Mouse (Mus musculus): ENCODE measurements around the gene Hoxc13. TPM values are rescaled to one million over a fixed set of nuclear protein-coding genes. Genes with fewer than 3 reads are reported as not detected.
A peak's percentile ranks its signal among the peaks of the same experiment; 100 is the strongest.

The Hoxc13 gene
- polyA plus RNA-seq, 1 experiment from 2014 or later, result not detected

GRCm38 (mm10) chr15:102955007-102955382 lies 34.1 kb downstream of the Hoxc13 start:
- H3K27ac ChIP-seq, result no peak overlapping the region
- 2% methylated on average over 28 of the region's 28 CpGs for WGBS (ENCODE audit: insufficient replicate concordance)
- H3K27me3 ChIP-seq, result peaks cover 99% of the 10 kb centered on the region
- no peaks in the 10 kb centered on the region for H3K36me3 ChIP-seq
- H3K9ac ChIP-seq, result no peak overlapping the region
- H3K9me3 ChIP-seq (replicated peaks), result no peaks in the 10 kb centered on the region
- H3K4me2 ChIP-seq, result no peak overlapping the region
- DNase-seq, result no peak
- no peak overlapping the region for H3K4me3 ChIP-seq (replicated peaks)
- ATAC-seq (ENCODE audit: low read depth), result no peak
- H3K4me1 ChIP-seq (replicated peaks), result no peaks in the 10 kb centered on the region

GRCm38 (mm10) chr15:102955833-102956640 lies 35.1 kb downstream of the Hoxc13 start:
- H3K4me2 ChIP-seq, result no peak overlapping the region
- ATAC-seq (ENCODE audit: low read depth) (no peak), DNase-seq (no peak)
- no peaks in the 10 kb centered on the region for H3K9me3 ChIP-seq (replicated peaks)
- H3K27ac ChIP-seq, result no peak overlapping the region
- H3K9ac ChIP-seq, result no peak overlapping the region
- no peaks in the 10 kb centered on the region for H3K4me1 ChIP-seq (replicated peaks)
- no peak overlapping the region for H3K4me3 ChIP-seq (replicated peaks)
- peaks cover 99% of the 10 kb centered on the region for H3K27me3 ChIP-seq
- no peaks in the 10 kb centered on the region for H3K36me3 ChIP-seq
- WGBS (ENCODE audit: insufficient replicate concordance), result 2% methylated on average over 40 of the region's 40 CpGs

- 2% methylated on average over 12 of the region's 12 CpGs for WGBS (ENCODE audit: insufficient replicate concordance)
- no peaks in the 10 kb centered on the region for H3K36me3 ChIP-seq
- H3K4me3 ChIP-seq (replicated peaks), result no peak overlapping the region
- H3K4me2 ChIP-seq, result no peak overlapping the region
- H3K27me3 ChIP-seq, result peaks cover 99% of the 10 kb centered on the region
- ATAC-seq (ENCODE audit: low read depth), result no peak
- no peaks in the 10 kb centered on the region for H3K4me1 ChIP-seq (replicated peaks)
- DNase-seq, result no peak
- no peak overlapping the region for H3K27ac ChIP-seq
- H3K9me3 ChIP-seq (replicated peaks), result no peaks in the 10 kb centered on the region
- no peak overlapping the region for H3K9ac ChIP-seq
Measured at GRCm38 (mm10) chr15:102956906-102957305, 36.0 kb downstream of the Hoxc13 start.

GRCm38 (mm10) chr15:102959663-102960191 lies 38.8 kb downstream of the Hoxc13 start:
- Histone ChIP-seq H3K4me1 (replicated peaks) (no peaks in the 10 kb centered on the region), H3K27me3 (peaks cover 97% of the 10 kb centered on the region), H3K9me3 (replicated peaks) (no peaks in the 10 kb centered on the region), H3K36me3 (no peaks in the 10 kb centered on the region), H3K4me2 (no peak overlapping the region), H3K4me3 (replicated peaks) (no peak overlapping the region), H3K9ac (no peak overlapping the region), H3K27ac (no peak overlapping the region)
- ATAC-seq (ENCODE audit: low read depth), result no peak
- 1% methylated on average over 13 of the region's 13 CpGs for WGBS (ENCODE audit: insufficient replicate concordance)
- DNase-seq, result no peak

GRCm38 (mm10) chr15:102961728-102962127 lies 40.8 kb downstream of the Hoxc13 start:
- no peak overlapping the region for H3K4me2 ChIP-seq
- no peak for ATAC-seq (ENCODE audit: low read depth)
- no peak for DNase-seq
- H3K36me3 ChIP-seq, result no peaks in the 10 kb centered on the region
- peaks cover 97% of the 10 kb centered on the region for H3K27me3 ChIP-seq
- H3K9ac ChIP-seq, result no peak overlapping the region
- H3K4me1 ChIP-seq (replicated peaks), result 0 out of 2 replicates have a peak, but pooled peaks cover 1% of the 10 kb centered on the region
- H3K9me3 ChIP-seq (replicated peaks), result no peaks in the 10 kb centered on the region
- H3K4me3 ChIP-seq (replicated peaks), result no peak overlapping the region
- 4% methylated on average over 6 of the region's 6 CpGs for WGBS (ENCODE audit: insufficient replicate concordance)
- H3K27ac ChIP-seq, result no peak overlapping the region

GRCm38 (mm10) chr15:102962492-102962891 lies 41.6 kb downstream of the Hoxc13 start:
- WGBS (ENCODE audit: insufficient replicate concordance), result 2% methylated on average over 13 of the region's 13 CpGs
- DNase-seq (no peak), ATAC-seq (ENCODE audit: low read depth) (no peak)
- Histone ChIP-seq H3K4me2 (no peak overlapping the region), H3K9ac (no peak overlapping the region), H3K4me1 (replicated peaks) (0 out of 2 replicates have a peak, but pooled peaks cover 2% of the 10 kb centered on the region), H3K27ac (no peak overlapping the region), H3K27me3 (peaks cover 97% of the 10 kb centered on the region), H3K36me3 (no peaks in the 10 kb centered on the region), H3K9me3 (replicated peaks) (no peaks in the 10 kb centered on the region), H3K4me3 (replicated peaks) (no peak overlapping the region)

GRCm38 (mm10) chr15:102963259-102963658 lies 42.4 kb downstream of the Hoxc13 start:
- Histone ChIP-seq H3K4me3 (replicated peaks) (no peak overlapping the region), H3K27ac (no peak overlapping the region), H3K9me3 (replicated peaks) (no peaks in the 10 kb centered on the region), H3K4me1 (replicated peaks) (0 out of 2 replicates have a peak, but pooled peaks cover 2% of the 10 kb centered on the region), H3K36me3 (no peaks in the 10 kb centered on the region), H3K4me2 (no peak overlapping the region), H3K9ac (no peak overlapping the region), H3K27me3 (peaks cover 96% of the 10 kb centered on the region)
- no peak for DNase-seq
- WGBS (ENCODE audit: insufficient replicate concordance), result 4% methylated on average over 8 of the region's 8 CpGs
- ATAC-seq (ENCODE audit: low read depth), result no peak

GRCm38 (mm10) chr15:102963671-102964640 lies 43.1 kb downstream of the Hoxc13 start:
- 2% methylated on average over 28 of the region's 28 CpGs for WGBS (ENCODE audit: insufficient replicate concordance)
- no peak overlapping the region for H3K9ac ChIP-seq
- no peak overlapping the region for H3K4me3 ChIP-seq (replicated peaks)
- H3K9me3 ChIP-seq (replicated peaks), result no peaks in the 10 kb centered on the region
- 0 out of 2 replicates have a peak, but pooled peaks cover 2% of the 10 kb centered on the region for H3K4me1 ChIP-seq (replicated peaks)
- H3K27me3 ChIP-seq, result peaks cover 96% of the 10 kb centered on the region
- DNase-seq, result no peak
- H3K27ac ChIP-seq, result no peak overlapping the region
- H3K4me2 ChIP-seq, result no peak overlapping the region
- ATAC-seq (ENCODE audit: low read depth), result no peak
- no peaks in the 10 kb centered on the region for H3K36me3 ChIP-seq

GRCm38 (mm10) chr15:102965003-102965891 lies 44.3 kb downstream of the Hoxc13 start:
- Histone ChIP-seq H3K4me3 (replicated peaks) (no peak overlapping the region), H3K4me2 (no peak overlapping the region), H3K36me3 (no peaks in the 10 kb centered on the region), H3K27me3 (peaks cover 98% of the 10 kb centered on the region), H3K9me3 (replicated peaks) (no peaks in the 10 kb centered on the region), H3K27ac (no peak overlapping the region), H3K9ac (no peak overlapping the region), H3K4me1 (replicated peaks) (0 out of 2 replicates have a peak, but pooled peaks cover 2% of the 10 kb centered on the region)
- WGBS (ENCODE audit: insufficient replicate concordance), result 5% methylated on average over 26 of the region's 26 CpGs
- DNase-seq, result no peak
- ATAC-seq (ENCODE audit: low read depth), result no peak

GRCm38 (mm10) chr15:102965892-102966775 lies 45.2 kb downstream of the Hoxc13 start:
- ATAC-seq (ENCODE audit: low read depth) (no peak), DNase-seq (peak; percentile 23)
- WGBS (ENCODE audit: insufficient replicate concordance), result 4% methylated on average over 28 of the region's 30 CpGs
- Histone ChIP-seq H3K4me2 (no peak overlapping the region), H3K9ac (no peak overlapping the region), H3K4me3 (replicated peaks) (no peak overlapping the region), H3K36me3 (no peaks in the 10 kb centered on the region), H3K9me3 (replicated peaks) (no peaks in the 10 kb centered on the region), H3K27ac (no peak overlapping the region), H3K27me3 (peaks cover 98% of the 10 kb centered on the region), H3K4me1 (replicated peaks) (0 out of 2 replicates have a peak, but pooled peaks cover 2% of the 10 kb centered on the region)
